Mouse (Mus musculus) cerebellum, adult 18-20 months (tissue): ENCODE measurements around the gene Spsb1.

Experiments used
- DNase-seq, 2 experiments: peaks; one replicate each; pipeline ENCODE4 v3.0.0; 2021

Spsb1 gene

GRCm38 (mm10) chr4:149954893-149955439, at the start of gene Spsb1:
TSS of gene Spsb1 (minus strand) at chr4:149955043.
- peak; percentile 93 to 95 for DNase-seq

GRCm38 (mm10) chr4:150003641-150004040, 48.8 kb upstream of the Spsb1 start:
- peak in 1 of 2 experiments; percentile 13 for DNase-seq

GRCm38 (mm10) chr4:150003021-150003580, 48.3 kb upstream of the Spsb1 start:
- DNase-seq, result no peak

GRCm38 (mm10) chr4:150002021-150002528, 47.2 kb upstream of the Spsb1 start:
- peak; percentile 18 to 28 for DNase-seq

GRCm38 (mm10) chr4:150001221-150001860, 46.5 kb upstream of the Spsb1 start:
- peak in 1 of 2 experiments; percentile 19 for DNase-seq

- DNase-seq, result no peak
Observed at GRCm38 (mm10) chr4:149999931-150000555, 45.2 kb upstream of the Spsb1 start.

GRCm38 (mm10) chr4:149999510-149999900, 44.7 kb upstream of the Spsb1 start:
- no peak for DNase-seq

GRCm38 (mm10) chr4:149998786-149999509, 44.1 kb upstream of the Spsb1 start:
- peak; percentile 67 to 71 for DNase-seq

GRCm38 (mm10) chr4:149997999-149998398, 43.2 kb upstream of the Spsb1 start:
- DNase-seq, result no peak

- DNase-seq, result peak in 1 of 2 experiments; percentile 30
Observed at GRCm38 (mm10) chr4:149996440-149996839, 41.6 kb upstream of the Spsb1 start.

- DNase-seq, result no peak
Observed at GRCm38 (mm10) chr4:149995911-149996310, 41.1 kb upstream of the Spsb1 start.

- DNase-seq, result peak in 1 of 2 experiments; percentile 37
Observed at GRCm38 (mm10) chr4:149994218-149994617, 39.4 kb upstream of the Spsb1 start.

GRCm38 (mm10) chr4:149992670-149993032, 37.8 kb upstream of the Spsb1 start:
- DNase-seq, result peak in 1 of 2 experiments; percentile 28

- peak in 1 of 2 experiments; percentile 43 for DNase-seq
Observed at GRCm38 (mm10) chr4:149991755-149992669, 37.2 kb upstream of the Spsb1 start.

- DNase-seq, result peak in 1 of 2 experiments; percentile 48
Observed at GRCm38 (mm10) chr4:149990954-149991633, 36.3 kb upstream of the Spsb1 start.

- peak; percentile 89 to 95 for DNase-seq
Observed at GRCm38 (mm10) chr4:149990212-149990953, 35.5 kb upstream of the Spsb1 start.

- peak; percentile 94 to 96 for DNase-seq
Observed at GRCm38 (mm10) chr4:149988931-149989556, 34.2 kb upstream of the Spsb1 start.

- peak in 1 of 2 experiments; percentile 30 for DNase-seq
Observed at GRCm38 (mm10) chr4:149988301-149988700, 33.5 kb upstream of the Spsb1 start.

GRCm38 (mm10) chr4:149986671-149987417, 32.0 kb upstream of the Spsb1 start:
- no peak for DNase-seq
